Mouse (Mus musculus) bone marrow macrophage, adult 2 months (primary cell): Measurements from ENCODE around the gene Slc25a43. TPM values are rescaled to one million over a fixed set of nuclear protein-coding genes. Genes with fewer than 3 reads are reported as not detected.

Experiments used
- H3K27ac ChIP-seq: 2 replicates; pipeline ENCODE4 v1.5.1; 2012; ENCODE audit warnings: low read depth, low read length; ENCODE audit not compliant: insufficient read depth
- H3K4me1 ChIP-seq: 2 replicates; pipeline ENCODE4 v1.6.1; 2012; ENCODE audit warnings: low read length; ENCODE audit not compliant: control insufficient read depth, insufficient read depth
- H3K4me3 ChIP-seq: 2 replicates; pipeline ENCODE4 v1.5.1; 2012; ENCODE audit warnings: mild to moderate bottlenecking, low read length, moderate library complexity; ENCODE audit not compliant: insufficient read depth
- CTCF ChIP-seq: IDR thresholded peaks from 2 replicates; pipeline ENCODE4 v1.5.1; 2012; ENCODE audit warnings: low read depth, mild to moderate bottlenecking, low read length, moderate library complexity
- POLR2A ChIP-seq: IDR thresholded peaks from 2 replicates; pipeline ENCODE4 v1.6.1; 2012; ENCODE audit warnings: mild to moderate bottlenecking, low read depth, low read length, borderline replicate concordance
- polyA plus RNA-seq: library from polyadenylated mRNA; stranded (reverse); fragments of >200 nt; gene quantifications from 2 replicates; pipeline ENCODE4 v1.2.4, GENCODE M21; 2012; ENCODE audit not compliant: missing spikeins, insufficient read depth, insufficient read length

The Slc25a43 gene
- polyA plus RNA-seq: 5.8 and 6.4 TPM in 2 replicates

- Histone ChIP-seq H3K27ac (peak within 1 kb of the TSS; percentile 76), H3K4me1 (peaks cover 15% of the 10 kb centered on the region), H3K4me3 (peak within 1 kb of the TSS; percentile 82)
- TF ChIP-seq CTCF: no peak
- no peak for TF ChIP-seq POLR2A
These were observed at the start of gene Slc25a43 for GRCm38 (mm10) chrX:36743503-36744101. Gene Slc25a43, plus strand, starts transcription at chrX:36743659.

GRCm38 (mm10) chrX:36740124-36740951, 3.1 kb upstream of the Slc25a43 start:
- H3K4me1 ChIP-seq: 0 out of 2 replicates have a peak, but pooled peaks cover 2% of the 10 kb centered on the region
- no peak overlapping the region for H3K4me3 ChIP-seq
- H3K27ac ChIP-seq: no peak overlapping the region
- TF ChIP-seq CTCF (no peak), POLR2A (no peak)

GRCm38 (mm10) chrX:36741278-36741677, 2.2 kb upstream of the Slc25a43 start:
- Histone ChIP-seq H3K27ac (no peak overlapping the region), H3K4me1 (0 out of 2 replicates have a peak, but pooled peaks cover 4% of the 10 kb centered on the region), H3K4me3 (no peak overlapping the region)
- no peak for TF ChIP-seq POLR2A
- TF ChIP-seq CTCF: no peak

GRCm38 (mm10) chrX:36742744-36743143, 715 bp upstream of the Slc25a43 start:
- TF ChIP-seq POLR2A (no peak), CTCF (no peak)

GRCm38 (mm10) chrX:36744735-36745134, 1.3 kb downstream of the Slc25a43 start:
- TF ChIP-seq CTCF (no peak), POLR2A (no peak)
- peak overlapping the region; percentile 82 for H3K4me3 ChIP-seq
- peaks cover 17% of the 10 kb centered on the region for H3K4me1 ChIP-seq
- peak overlapping the region; percentile 76 for H3K27ac ChIP-seq

More at GRCm38 (mm10) chrX:36742744-36743143, 715 bp upstream of the Slc25a43 start:
- H3K4me1 ChIP-seq: peaks cover 15% of the 10 kb centered on the region
- no peak overlapping the region for H3K27ac ChIP-seq
- H3K4me3 ChIP-seq: no peak overlapping the region

GRCm38 (mm10) chrX:36745333-36745732, 1.9 kb downstream of the Slc25a43 start:
- TF ChIP-seq CTCF: no peak
- TF ChIP-seq POLR2A: no peak
- peak overlapping the region; percentile 23; the same call in 1 of the 2 replicates for H3K27ac ChIP-seq

GRCm38 (mm10) chrX:36746789-36747188, 3.3 kb downstream of the Slc25a43 start:
- H3K4me1 ChIP-seq: peaks cover 17% of the 10 kb centered on the region
- H3K4me3 ChIP-seq: no peak overlapping the region
- TF ChIP-seq POLR2A (no peak), CTCF (no peak)
- H3K27ac ChIP-seq: no peak overlapping the region

More at GRCm38 (mm10) chrX:36745333-36745732, 1.9 kb downstream of the Slc25a43 start:
- Histone ChIP-seq H3K4me1 (peaks cover 17% of the 10 kb centered on the region), H3K4me3 (peak overlapping the region; percentile 31; the same call in 1 of the 2 replicates)

GRCm38 (mm10) chrX:36748573-36748972, 5.1 kb downstream of the Slc25a43 start:
- TF ChIP-seq CTCF (no peak), POLR2A (no peak)
- Histone ChIP-seq H3K27ac (no peak overlapping the region), H3K4me3 (no peak overlapping the region), H3K4me1 (peaks cover 20% of the 10 kb centered on the region)

GRCm38 (mm10) chrX:36749281-36749785, 5.9 kb downstream of the Slc25a43 start:
- TF ChIP-seq CTCF (no peak), POLR2A (no peak)
- Histone ChIP-seq H3K4me1 (peaks cover 20% of the 10 kb centered on the region), H3K4me3 (no peak overlapping the region), H3K27ac (no peak overlapping the region)
